Mouse (Mus musculus): ENCODE measurements around the gene Usp12. TPM values are rescaled to one million over a fixed set of nuclear protein-coding genes. Genes with fewer than 3 reads are reported as not detected.

Usp12 gene
- 10 to 100 TPM; 24.1 to 26.7 TPM for total RNA-seq (2021)
- long read RNA-seq, experiment 1, full-length matches to known transcripts, result 8 of 13 reads
- long read RNA-seq, experiment 1, partial matches to known transcripts, result 0 of 13 reads
- long read RNA-seq, experiment 1, other reads (novel, unspliced or antisense), result 5 of 13 reads
- long read RNA-seq, experiment 2, full-length matches to known transcripts, result 7 of 17 reads
- long read RNA-seq, experiment 2, partial matches to known transcripts, result 3 of 17 reads
- long read RNA-seq, experiment 2, other reads (novel, unspliced or antisense), result 7 of 17 reads

GRCm38 (mm10) chr5:146794853-146795252 lies at the start of gene Usp12:
Usp12 (minus strand) TSS chr5:146795006.
- peak; percentile 97 to 99 for DNase-seq (ENCODE audit: low spot score in 2 of 2)

GRCm38 (mm10) chr5:146844301-146844941 lies 49.6 kb upstream of the Usp12 start:
- DNase-seq (ENCODE audit: low spot score in 2 of 2), result no peak

DNA sequence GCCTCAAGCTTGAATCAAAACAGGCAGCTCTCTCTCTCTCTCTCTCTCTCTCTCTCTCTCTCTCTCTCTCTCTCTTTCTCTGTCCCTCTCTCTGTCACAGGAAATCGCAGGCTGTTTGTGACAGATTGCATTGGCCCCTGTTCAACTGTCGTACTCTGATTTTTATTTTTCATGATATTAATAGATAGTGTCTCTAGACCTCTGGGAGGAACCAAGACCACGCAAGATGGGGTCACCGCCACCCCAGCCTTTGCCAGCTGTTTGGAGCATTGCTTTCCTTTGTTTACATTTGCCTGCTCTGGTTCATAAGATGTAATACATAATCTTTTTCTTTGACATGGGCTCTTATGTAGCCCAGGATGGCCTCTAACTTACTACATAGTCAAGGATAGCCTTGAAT lies 47.2 kb upstream of the Usp12 start:
- DNase-seq (ENCODE audit: low spot score in 2 of 2), result no peak

GRCm38 (mm10) chr5:146841301-146841700 lies 46.5 kb upstream of the Usp12 start:
- DNase-seq (ENCODE audit: low spot score in 2 of 2), result no peak

DNA sequence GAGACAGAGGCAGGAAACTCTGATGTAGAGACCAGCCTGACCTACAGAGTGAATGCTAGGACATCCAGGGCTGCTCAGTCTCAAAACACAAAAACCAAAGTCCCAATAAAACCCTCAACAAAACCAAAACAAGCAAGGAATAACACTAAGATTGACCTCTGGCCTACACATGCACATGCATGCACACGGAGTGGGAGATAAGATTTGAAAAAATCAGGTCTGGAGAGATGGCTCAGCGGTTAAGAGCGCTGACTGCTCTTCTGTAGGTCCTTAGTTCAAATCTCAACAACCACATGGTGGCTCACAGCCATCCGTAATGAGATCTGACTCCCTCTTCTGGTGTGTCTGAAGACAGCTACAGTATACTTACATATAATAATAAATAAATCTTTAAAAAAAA lies 45.6 kb upstream of the Usp12 start:
- DNase-seq (ENCODE audit: low spot score in 2 of 2), result no peak

- DNase-seq (ENCODE audit: low spot score in 2 of 2), result no peak
Observed at GRCm38 (mm10) chr5:146839760-146840159, 45.0 kb upstream of the Usp12 start.

GRCm38 (mm10) chr5:146838836-146839648 lies 44.2 kb upstream of the Usp12 start:
- DNase-seq (ENCODE audit: low spot score in 2 of 2), result no peak

GRCm38 (mm10) chr5:146837967-146838720 lies 43.3 kb upstream of the Usp12 start:
- no peak for DNase-seq (ENCODE audit: low spot score in 2 of 2)

DNA sequence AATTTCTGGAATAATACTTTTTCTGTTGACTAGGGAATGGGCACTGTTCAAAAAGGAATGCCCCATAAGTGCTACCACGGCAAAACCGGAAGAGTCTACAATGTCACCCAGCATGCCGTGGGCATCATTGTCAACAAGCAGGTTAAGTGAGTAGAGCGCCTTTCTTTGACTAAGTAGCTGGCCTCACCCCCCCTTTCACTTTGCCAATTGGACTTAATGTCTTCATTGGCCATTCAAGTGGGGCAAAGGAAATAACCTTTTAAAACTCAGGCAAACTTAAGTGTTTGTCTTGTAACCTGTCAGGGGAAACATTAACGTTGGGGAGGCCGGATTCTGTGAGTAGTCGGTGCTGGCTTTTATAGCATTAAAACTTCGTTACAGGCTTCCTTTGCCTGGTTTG lies 40.2 kb upstream of the Usp12 start:
- DNase-seq (ENCODE audit: low spot score in 2 of 2), result no peak

- DNase-seq (ENCODE audit: low spot score in 2 of 2), result no peak
Observed at GRCm38 (mm10) chr5:146833673-146834201, 38.9 kb upstream of the Usp12 start.

DNA sequence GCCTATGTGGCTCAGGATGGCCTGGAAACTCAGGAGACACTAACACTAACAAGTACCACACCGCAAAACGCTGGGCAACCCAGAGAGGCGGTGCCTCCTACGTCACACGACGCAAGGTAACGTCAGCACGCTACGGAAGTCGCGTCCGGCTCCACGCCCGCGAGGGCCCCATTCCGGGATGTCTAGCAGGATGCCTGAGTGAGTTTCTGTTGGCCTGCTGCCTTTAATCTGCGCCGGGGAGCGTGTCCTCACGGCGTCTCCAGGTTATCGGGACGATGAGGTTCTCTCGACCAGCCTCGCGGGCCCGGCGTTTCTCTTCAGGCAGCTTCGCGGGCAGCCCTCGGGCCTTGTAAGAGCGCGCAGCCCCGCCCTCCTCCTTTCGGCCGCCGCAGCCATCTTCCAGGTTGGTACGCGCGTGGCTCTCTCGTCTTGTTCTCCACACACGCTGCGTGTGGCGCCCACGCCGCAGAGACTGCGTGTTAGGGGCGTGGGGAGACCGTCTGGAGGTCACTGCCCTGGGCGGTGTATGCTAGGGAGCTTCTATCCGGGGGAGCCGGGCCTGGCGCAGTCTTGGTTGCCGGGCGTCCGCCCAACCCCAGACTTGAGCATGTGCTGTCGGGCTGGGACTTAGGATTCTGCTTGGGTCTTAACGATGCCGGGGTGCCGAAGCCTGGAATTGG lies 38.1 kb upstream of the Usp12 start, which contains the start of gene Rpl21:
Rpl21 (plus strand) TSS at position 122 of the 680 bp plus-strand sequence.
- DNase-seq (ENCODE audit: low spot score in 2 of 2), result peak; percentile 82 to 94

DNA sequence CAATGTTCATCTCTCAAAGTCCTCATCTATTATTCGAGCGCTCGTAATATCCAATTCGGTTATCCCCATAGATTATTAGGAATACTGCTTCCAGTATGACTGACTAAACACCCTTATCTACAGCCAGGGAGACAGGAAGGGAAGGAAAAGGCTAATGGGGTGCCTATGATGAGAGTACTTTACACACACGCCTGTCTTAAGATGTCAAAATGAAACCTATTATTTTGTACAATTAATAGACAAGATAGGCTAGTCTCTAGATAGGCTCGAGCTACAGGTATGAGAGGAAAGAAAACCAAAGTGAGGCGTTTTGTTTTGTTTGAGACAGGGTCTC lies 37.6 kb upstream of the Usp12 start:
- DNase-seq (ENCODE audit: low spot score in 2 of 2), result no peak

GRCm38 (mm10) chr5:146829528-146829927 lies 34.7 kb upstream of the Usp12 start:
- DNase-seq (ENCODE audit: low spot score in 2 of 2), result no peak

- DNase-seq (ENCODE audit: low spot score in 2 of 2), result no peak
Observed at GRCm38 (mm10) chr5:146823005-146823404, 28.2 kb upstream of the Usp12 start.

GRCm38 (mm10) chr5:146818906-146819623 lies 24.3 kb upstream of the Usp12 start:
- no peak for DNase-seq (ENCODE audit: low spot score in 2 of 2)

DNA sequence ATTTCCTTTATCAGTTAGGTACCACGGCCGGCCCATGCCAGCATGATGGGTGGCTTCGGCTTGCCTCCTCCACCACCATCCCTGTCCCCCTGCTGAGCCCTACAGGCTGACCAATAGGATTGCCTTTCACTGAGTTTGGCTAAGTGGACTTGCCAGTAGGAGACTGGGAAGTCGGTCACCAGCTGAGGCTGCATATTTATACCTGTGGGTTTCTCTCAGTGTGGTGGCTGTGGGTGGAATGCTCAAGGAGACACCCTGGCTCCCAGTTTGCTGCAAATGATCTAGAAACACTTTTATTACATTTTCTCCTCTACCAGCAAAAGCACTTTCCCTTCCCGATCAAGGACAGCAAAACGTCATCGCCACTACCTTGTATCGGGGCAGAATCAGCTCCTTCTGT lies 22.8 kb upstream of the Usp12 start:
- no peak for DNase-seq (ENCODE audit: low spot score in 2 of 2)

- no peak for DNase-seq (ENCODE audit: low spot score in 2 of 2)
Observed at GRCm38 (mm10) chr5:146815394-146815793, 20.6 kb upstream of the Usp12 start.

GRCm38 (mm10) chr5:146813421-146813820 lies 18.6 kb upstream of the Usp12 start:
- DNase-seq (ENCODE audit: low spot score in 2 of 2), result no peak

GRCm38 (mm10) chr5:146812866-146813265 lies 18.1 kb upstream of the Usp12 start:
- no peak for DNase-seq (ENCODE audit: low spot score in 2 of 2)

DNA sequence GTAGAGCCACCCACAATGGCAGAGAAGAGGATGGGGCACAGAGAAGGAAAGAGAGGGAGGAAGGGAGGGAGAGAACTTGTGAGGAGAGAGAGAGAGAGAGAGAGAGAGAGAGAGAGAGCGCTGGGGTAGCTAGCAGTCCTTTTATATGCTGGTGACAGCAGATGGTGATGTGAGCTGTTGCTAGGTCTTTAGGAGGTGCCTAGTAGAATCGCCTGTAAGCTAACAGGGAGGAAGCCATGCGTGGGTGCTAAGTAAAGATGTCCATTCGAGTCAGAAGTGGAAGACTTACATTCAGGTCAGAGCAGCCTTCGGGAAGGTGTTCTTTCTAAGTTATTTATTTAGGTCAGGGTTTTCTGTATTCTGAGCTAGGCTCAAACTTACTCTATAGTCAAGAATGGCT lies 15.1 kb upstream of the Usp12 start:
- DNase-seq (ENCODE audit: low spot score in 2 of 2), result no peak

Measured in gastrocnemius, postnatal 4 days (tissue).